Mouse (Mus musculus): ENCODE results near the gene Lysmd3.
A peak's percentile ranks its signal among the peaks of the same experiment; 100 is the strongest.
"Not testable (repeated sequence)": the region's sequence is repeated elsewhere in the genome, so short reads cannot be mapped to it uniquely, and the experiment has no call there.

The Lysmd3 gene

GRCm38 (mm10) chr13:81657351-81658052 is at the start of gene Lysmd3:
Gene Lysmd3, plus strand, starts transcription at chr13:81657663.
- DNase-seq (ENCODE audit: low spot score in 2 of 2): peak; percentile 86 to 93

GRCm38 (mm10) chr13:81610349-81610748 is 47.1 kb upstream of the Lysmd3 start:
- DNase-seq (ENCODE audit: low spot score in 2 of 2): no peak

- DNase-seq (ENCODE audit: low spot score in 2 of 2): not testable (repeated sequence)
Observed at GRCm38 (mm10) chr13:81627861-81628260, 29.6 kb upstream of the Lysmd3 start.

- no peak for DNase-seq (ENCODE audit: low spot score in 2 of 2)
Observed at GRCm38 (mm10) chr13:81628631-81629190, 28.8 kb upstream of the Lysmd3 start.

GRCm38 (mm10) chr13:81629395-81629794 is 28.1 kb upstream of the Lysmd3 start:
- no peak for DNase-seq (ENCODE audit: low spot score in 2 of 2)

GRCm38 (mm10) chr13:81630566-81630965 is 26.9 kb upstream of the Lysmd3 start:
- no peak for DNase-seq (ENCODE audit: low spot score in 2 of 2)

- peak; percentile 13 to 27 for DNase-seq (ENCODE audit: low spot score in 2 of 2)
Observed at GRCm38 (mm10) chr13:81632720-81633415, 24.6 kb upstream of the Lysmd3 start, which contains the start of gene Adgrv1. Gene Adgrv1, minus strand, starts transcription at chr13:81633154.

GRCm38 (mm10) chr13:81639624-81640023 is 17.8 kb upstream of the Lysmd3 start:
- no peak for DNase-seq (ENCODE audit: low spot score in 2 of 2)

GRCm38 (mm10) chr13:81640881-81641280 is 16.6 kb upstream of the Lysmd3 start:
- DNase-seq (ENCODE audit: low spot score in 2 of 2): no peak

- DNase-seq (ENCODE audit: low spot score in 2 of 2): peak in 1 of 2 experiments; percentile 12
Observed at GRCm38 (mm10) chr13:81641289-81642045, 16.0 kb upstream of the Lysmd3 start.

GRCm38 (mm10) chr13:81642491-81643149 is 14.8 kb upstream of the Lysmd3 start:
- DNase-seq (ENCODE audit: low spot score in 2 of 2): no peak

GRCm38 (mm10) chr13:81644047-81644565 is 13.4 kb upstream of the Lysmd3 start:
- no peak for DNase-seq (ENCODE audit: low spot score in 2 of 2)

GRCm38 (mm10) chr13:81646348-81646747 is 11.1 kb upstream of the Lysmd3 start:
- no peak for DNase-seq (ENCODE audit: low spot score in 2 of 2)

GRCm38 (mm10) chr13:81650382-81650781 is 7.1 kb upstream of the Lysmd3 start:
- not testable (repeated sequence) for DNase-seq (ENCODE audit: low spot score in 2 of 2)

- no peak for DNase-seq (ENCODE audit: low spot score in 2 of 2)
Observed at GRCm38 (mm10) chr13:81656091-81656850, 1.2 kb upstream of the Lysmd3 start.

- no peak for DNase-seq (ENCODE audit: low spot score in 2 of 2)
Observed at GRCm38 (mm10) chr13:81657008-81657350, 484 bp upstream of the Lysmd3 start.

GRCm38 (mm10) chr13:81658053-81658752 is 740 bp downstream of the Lysmd3 start:
- no peak for DNase-seq (ENCODE audit: low spot score in 2 of 2)

GRCm38 (mm10) chr13:81663566-81664330 is 6.3 kb downstream of the Lysmd3 start:
- DNase-seq (ENCODE audit: low spot score in 2 of 2): no peak

- no peak for DNase-seq (ENCODE audit: low spot score in 2 of 2)
Observed at GRCm38 (mm10) chr13:81664331-81664698, 6.9 kb downstream of the Lysmd3 start.
